Mouse (Mus musculus): ENCODE data around the gene Rsph6a.
A peak's percentile ranks its signal among the peaks of the same experiment; 100 is the strongest.
"Not testable (repeated sequence)": the region's sequence is repeated elsewhere in the genome, so short reads cannot be mapped to it uniquely, and the experiment has no call there.

Rsph6a gene

GRCm38 (mm10) chr7:19046286-19047069 lies 8.0 kb upstream of the Rsph6a start:
- no peak for DNase-seq (ENCODE audit: low spot score)

- DNase-seq (ENCODE audit: low spot score), result no peak
Observed at GRCm38 (mm10) chr7:19048006-19048527, 6.4 kb upstream of the Rsph6a start.

DNA sequence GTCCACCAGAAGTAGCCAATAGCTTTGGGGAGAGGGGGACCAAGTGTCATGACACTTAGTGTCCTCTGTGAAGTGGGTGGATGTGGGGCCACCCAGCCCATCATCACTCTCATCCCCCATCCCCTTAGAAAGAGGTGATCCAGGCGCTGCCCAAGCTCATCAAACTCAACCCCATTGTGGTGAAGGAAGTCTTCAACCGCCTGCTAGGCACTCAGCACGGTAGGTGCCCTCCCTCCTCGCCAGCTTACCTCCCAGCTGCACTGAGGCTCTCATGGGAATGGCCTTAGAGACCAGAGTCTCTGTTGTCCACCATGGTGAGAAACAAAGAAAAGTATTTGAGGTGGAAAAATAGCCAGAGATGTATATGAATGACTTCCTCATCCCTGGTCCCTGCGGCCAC lies 5.2 kb upstream of the Rsph6a start:
- DNase-seq (ENCODE audit: low spot score), result no peak

DNA sequence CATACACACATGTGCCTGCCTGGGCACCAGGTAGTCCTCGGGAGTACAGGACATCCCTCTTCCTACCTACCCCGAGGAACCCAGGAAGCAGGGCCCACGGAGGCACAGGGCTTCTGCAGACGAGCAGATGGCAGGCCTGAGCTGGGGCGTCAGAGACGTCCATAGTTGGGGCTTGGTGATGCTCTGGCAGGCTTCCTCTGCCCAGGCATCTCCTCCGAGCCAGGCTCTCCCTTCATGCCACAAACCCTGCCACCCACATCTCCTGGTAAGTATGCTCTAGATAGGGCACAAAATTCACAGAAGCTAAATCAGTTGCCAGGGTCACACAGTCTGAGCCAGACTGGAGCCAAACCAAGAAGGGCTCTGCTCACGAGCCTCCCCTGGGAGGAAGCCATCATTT lies 4.3 kb upstream of the Rsph6a start:
- DNase-seq (ENCODE audit: low spot score), result no peak

DNA sequence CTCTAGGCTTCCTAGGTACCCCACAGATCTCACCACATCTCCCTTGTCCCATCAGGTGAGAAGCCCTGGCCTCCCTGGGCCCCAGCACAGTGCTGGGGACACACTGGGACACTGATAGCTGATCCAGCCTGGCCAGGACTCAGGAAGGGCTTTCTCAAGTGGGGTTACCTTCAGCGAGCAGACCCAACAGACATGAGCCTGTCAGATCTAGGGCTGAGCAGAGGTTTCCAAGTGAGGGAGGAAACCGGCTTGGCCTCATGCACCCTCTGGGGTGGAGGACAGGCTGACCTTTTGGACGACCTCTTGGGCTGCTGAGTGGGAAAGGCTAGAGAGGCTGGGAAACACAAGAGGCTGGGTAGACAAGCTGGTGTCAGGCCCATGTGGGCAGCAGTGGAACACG lies 3.3 kb upstream of the Rsph6a start:
- DNase-seq (ENCODE audit: low spot score), result no peak

DNA sequence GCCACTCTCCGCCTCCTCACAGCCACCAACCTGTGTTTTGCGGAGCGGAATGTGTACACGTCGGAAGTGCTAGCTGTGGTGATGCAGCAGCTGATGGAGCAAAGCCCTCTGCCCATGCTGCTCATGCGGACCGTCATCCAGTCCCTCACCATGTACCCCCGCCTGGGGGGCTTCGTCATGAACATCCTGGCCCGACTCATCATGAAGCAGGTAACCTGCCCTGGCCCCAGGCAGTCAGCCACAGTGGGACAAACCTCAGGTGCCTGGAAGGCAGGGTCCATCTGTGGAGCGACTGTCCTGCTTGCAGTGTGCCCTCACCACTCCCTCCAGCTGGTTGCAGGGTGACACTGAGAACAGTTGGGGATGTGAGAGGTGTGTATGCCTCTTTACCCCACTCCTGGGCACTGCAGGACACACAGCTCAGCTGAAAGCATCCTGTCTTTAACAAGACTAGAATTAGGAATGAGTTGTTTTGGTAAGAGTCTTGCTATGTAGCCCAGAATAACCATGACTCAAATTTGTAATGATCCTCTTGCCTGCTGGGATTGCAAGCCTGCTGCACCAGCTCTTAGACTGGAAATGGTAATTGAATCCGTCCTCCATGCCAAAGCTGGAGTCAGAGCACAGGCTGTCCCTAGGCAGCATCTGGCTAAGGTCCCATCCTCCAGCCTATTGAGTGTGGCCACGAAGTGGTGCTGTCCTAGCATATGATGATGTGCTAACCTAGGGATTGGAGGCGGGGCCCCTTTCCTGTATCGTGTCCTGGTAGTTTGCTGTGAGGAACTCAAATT lies 1.9 kb upstream of the Rsph6a start:
- no peak for DNase-seq (ENCODE audit: low spot score)

- DNase-seq (ENCODE audit: low spot score), result no peak
Observed at GRCm38 (mm10) chr7:19053136-19053532, 1.4 kb upstream of the Rsph6a start.

- no peak for DNase-seq (ENCODE audit: low spot score)
Observed at GRCm38 (mm10) chr7:19054777-19055076, 237 bp downstream of the Rsph6a start.

DNA sequence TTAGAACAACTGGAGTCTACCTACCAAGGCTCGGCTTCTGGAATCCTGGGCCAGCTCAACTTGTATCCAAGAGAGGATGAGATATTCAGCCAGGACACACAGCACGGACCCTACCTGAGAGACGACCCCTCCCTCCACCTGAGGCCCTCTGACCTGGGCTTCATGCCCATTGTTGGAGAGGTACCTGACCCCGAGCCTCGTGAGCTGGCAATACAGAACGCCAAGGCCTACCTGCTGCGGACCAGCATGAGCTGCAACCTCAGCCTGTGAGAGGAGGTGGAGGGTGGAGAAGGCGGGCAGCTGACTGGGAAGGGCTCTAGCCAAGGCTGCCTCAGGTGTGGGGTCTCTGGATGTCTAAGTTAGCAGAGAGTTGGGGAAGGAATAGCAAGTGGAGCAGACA lies 618 bp downstream of the Rsph6a start:
- no peak for DNase-seq (ENCODE audit: low spot score)

DNA sequence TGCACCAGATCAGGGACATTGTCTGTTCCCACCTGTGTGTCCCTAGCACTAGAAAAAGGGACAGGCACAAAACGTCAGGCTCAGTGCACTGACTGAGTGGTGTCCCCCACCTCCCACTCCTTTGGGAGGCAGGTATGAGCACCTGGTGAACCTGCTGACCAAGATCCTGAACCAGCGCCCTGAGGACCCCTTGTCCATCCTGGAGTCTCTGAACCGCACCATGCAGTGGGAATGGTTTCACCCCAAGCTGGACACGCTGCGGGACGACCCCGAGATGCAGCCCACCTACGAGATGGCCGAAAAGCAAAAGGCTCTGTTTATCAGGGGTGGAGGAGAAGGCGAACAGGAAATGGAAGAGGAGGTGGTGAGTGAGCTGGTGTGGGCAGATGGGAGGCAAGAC lies 2.9 kb downstream of the Rsph6a start:
- DNase-seq (ENCODE audit: low spot score), result no peak

- no peak for DNase-seq (ENCODE audit: low spot score)
Observed at GRCm38 (mm10) chr7:19065896-19066295, 11.4 kb downstream of the Rsph6a start.

DNA sequence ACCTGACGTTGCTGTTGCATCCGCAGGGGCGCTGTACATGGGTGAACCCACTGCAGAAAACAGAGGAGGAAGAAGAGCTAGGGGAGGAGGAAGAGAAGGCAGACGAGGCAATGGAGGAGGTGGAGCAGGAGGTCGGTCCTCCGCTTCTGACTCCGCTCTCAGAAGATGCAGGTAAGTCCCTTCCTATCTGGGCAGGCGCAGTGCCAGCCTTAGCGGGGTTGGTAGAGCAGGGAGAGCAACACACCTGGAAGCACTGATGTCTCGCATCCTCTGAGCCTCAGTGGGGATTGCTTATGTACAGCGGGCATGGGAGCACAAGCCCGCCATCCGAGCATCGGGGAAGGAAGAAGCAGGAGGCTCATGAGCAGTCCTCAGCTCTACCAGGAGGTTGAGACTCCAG lies 12.6 kb downstream of the Rsph6a start:
- no peak for DNase-seq (ENCODE audit: low spot score)

DNA sequence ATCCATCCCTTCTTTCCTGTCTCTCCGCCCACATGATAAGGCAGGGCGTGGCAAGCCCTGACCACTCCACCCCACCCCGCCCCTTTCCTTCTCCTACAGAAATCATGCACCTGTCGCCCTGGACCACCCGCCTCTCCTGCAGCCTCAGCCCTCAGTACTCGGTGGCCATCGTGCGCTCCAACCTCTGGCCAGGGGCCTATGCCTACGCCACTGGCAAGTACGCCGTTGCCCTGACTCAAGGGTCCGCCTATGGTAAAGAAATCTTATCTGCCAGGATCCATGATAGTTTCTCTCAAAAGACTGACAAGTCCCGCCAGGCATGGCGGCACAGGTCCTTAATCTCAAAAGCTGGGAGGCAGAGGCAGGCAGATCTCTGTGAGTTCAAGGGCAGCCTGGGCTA lies 13.4 kb downstream of the Rsph6a start:
- no peak for DNase-seq (ENCODE audit: low spot score)

- DNase-seq (ENCODE audit: low spot score), result peak; percentile 68
Observed at GRCm38 (mm10) chr7:19068707-19069106, 14.2 kb downstream of the Rsph6a start.

DNA sequence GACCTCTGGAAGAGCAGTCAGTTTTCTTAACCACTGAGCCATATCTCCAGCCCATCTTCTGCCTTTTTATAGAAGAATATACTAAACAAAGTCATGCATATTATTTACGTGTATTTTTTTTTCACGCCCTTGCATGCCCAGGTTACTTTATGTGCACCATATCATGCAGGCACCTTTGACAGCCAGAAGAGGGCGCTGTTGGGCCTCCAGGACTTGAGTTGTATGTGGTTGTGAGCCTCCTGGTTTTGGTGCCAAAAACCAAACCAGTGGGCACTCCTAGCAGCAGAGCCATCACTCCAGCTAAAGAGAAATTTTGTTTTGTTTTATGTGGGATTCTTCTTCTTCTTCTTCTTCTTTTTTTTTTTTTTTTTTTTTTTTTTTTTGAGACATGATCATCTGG lies 15.0 kb downstream of the Rsph6a start:
- no peak for DNase-seq (ENCODE audit: low spot score)

DNA sequence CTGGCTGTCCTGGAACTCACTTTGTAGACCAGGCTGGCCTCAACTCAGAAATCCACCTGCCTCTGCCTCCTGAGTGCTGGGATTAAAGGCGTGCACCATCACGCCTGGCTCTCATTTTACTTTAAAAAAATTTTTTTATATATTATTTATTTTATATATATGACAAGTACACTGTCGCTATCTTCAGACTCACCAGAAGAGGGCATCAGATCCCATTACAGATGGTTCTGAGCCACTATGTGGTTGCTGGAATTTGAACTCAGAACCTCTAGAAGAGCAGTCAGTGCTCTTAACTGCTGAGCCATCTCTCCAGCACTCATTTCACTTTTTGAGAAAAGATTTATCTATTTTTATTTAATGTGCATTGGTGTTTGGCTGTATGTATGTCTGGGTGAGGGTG lies 16.5 kb downstream of the Rsph6a start:
- not testable (repeated sequence) for DNase-seq (ENCODE audit: low spot score)

DNA sequence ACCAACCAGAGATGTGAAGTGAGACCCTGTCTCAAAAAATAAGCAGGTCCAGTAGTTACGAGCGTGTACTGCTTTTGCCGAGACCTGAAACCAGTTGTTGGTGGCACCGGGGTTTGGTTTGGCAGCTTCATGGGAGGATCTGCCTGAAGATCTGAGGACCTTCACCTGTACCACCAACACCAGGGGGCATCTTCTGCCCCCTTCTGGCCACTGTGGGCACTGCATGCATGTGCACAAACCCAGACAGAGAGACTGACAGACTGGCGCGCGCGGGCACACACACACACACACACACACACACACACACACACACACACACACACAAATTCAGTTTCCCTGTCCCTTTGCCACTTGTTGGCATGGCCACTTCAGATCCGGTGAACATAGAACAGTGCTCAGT lies 19.0 kb downstream of the Rsph6a start:
- no peak for DNase-seq (ENCODE audit: low spot score)

GRCm38 (mm10) chr7:19074494-19074893 lies 20.0 kb downstream of the Rsph6a start:
- no peak for DNase-seq (ENCODE audit: low spot score)

GRCm38 (mm10) chr7:19075231-19075630 lies 20.7 kb downstream of the Rsph6a start:
- no peak for DNase-seq (ENCODE audit: low spot score)

DNA sequence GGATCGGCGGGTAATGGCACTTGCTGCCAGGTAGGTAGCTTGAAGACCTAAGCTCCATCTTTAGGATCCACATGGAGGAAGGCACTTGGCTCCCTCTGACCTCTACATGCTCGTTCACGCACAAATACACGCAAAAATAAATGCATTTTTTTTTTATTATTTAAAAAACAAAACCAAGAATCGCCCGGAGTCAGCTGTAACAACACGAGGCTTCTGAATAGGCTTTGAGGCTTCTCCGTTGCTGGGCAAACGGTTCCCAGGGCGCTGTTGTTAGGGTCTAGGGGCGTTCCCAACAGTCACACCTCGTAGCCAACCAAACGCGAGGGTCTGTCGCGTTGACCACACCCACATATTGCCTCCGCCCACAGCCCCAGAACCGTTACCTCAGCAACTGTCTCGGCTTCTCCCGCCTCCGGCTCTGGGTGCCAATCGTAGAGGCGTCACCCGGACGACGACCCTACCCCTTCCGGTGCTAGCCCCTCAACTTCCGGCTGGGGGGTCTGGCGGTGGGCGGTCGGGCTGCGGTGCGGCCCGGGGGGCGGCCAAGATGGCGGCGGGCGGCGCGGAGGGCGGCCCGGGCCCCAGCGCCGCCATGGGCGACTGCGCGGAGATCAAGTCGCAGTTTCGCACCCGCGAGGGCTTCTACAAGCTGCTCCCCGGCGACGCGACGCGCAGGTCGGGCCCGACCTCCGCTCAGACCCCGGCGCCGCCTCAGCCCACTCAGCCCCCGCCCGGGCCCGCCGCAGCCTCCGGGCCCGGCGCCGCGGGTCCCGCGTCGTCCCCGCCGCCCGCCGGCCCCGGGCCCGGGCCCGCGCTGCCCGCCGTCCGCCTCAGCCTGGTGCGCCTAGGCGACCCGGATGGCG lies 21.5 kb downstream of the Rsph6a start, which contains the start of gene Dmwd:
Gene Dmwd (plus strand): TSS at position 505 of the 863 bp plus-strand sequence.
- DNase-seq (ENCODE audit: low spot score), result peak; percentile 89

DNA sequence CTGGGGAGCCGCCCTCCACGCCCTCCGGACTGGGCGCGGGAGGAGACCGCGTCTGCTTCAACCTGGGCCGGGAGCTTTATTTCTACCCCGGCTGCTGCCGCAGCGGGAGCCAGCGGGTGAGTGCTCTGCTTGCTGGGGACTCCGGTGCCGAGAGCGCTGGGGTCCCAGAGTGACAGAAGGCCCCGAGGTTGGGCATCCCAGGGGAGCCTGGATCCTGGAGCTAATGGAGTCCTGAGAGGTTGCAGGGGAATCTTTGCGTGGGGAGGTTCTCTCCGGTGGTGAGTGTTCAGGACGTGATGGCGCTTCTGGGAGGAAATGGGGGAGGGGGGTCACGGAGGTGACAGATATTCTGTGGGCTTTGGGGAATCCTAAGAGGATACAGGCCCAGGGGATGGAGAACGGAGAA lies 22.1 kb downstream of the Rsph6a start:
- no peak for DNase-seq (ENCODE audit: low spot score)

- DNase-seq (ENCODE audit: low spot score), result no peak
Observed at GRCm38 (mm10) chr7:19077761-19078160, 23.3 kb downstream of the Rsph6a start.
